Mouse (Mus musculus) cortical plate, adult 2 months (tissue): ENCODE measurements at regions not wholly inside any gene's neighbourhood (a gene's known extent, or its start where the extent isn't known, plus 50 kb on each side); places are given as distances from the start of the nearest gene placed in this dataset.

ENCODE experiments used
- H3K27ac ChIP-seq: fragments of 200-500 bp; 2 replicates; pipeline ENCODE4 v1.5.1; 2012; ENCODE audit warnings: low read length, control low read depth, inconsistent platforms; ENCODE audit not compliant: insufficient read depth
- H3K4me1 ChIP-seq: fragments of 200-500 bp; 2 replicates; pipeline ENCODE4 v1.6.1; 2011; ENCODE audit warnings: low read length; ENCODE audit not compliant: control insufficient read depth, insufficient read depth
- H3K4me3 ChIP-seq: fragments of 200-500 bp; 2 replicates; pipeline ENCODE4 v1.5.1; 2011; ENCODE audit warnings: mild to moderate bottlenecking, low read length, control low read depth; ENCODE audit not compliant: insufficient read depth
- CTCF ChIP-seq: fragments of 200-500 bp; IDR thresholded peaks from 2 replicates; pipeline ENCODE4 v1.5.1; 2011; ENCODE audit warnings: mild to moderate bottlenecking, control low read depth, low read length; ENCODE audit not compliant: insufficient read depth; ENCODE audit errors: extremely low read depth
- POLR2A ChIP-seq: fragments of 200-500 bp; IDR thresholded peaks from 2 replicates; pipeline ENCODE4 v1.6.1; 2011; ENCODE audit warnings: mild to moderate bottlenecking, low read length, control low read depth; ENCODE audit not compliant: insufficient read depth; ENCODE audit errors: extremely low read depth

GRCm38 (mm10) chr13:72736992-72737391 lies 108.4 kb downstream of the Irx2 start:
- TF ChIP-seq POLR2A (no peak), CTCF (no peak)
- Histone ChIP-seq H3K27ac (no peak overlapping the region), H3K4me1 (no peaks in the 10 kb centered on the region), H3K4me3 (no peak overlapping the region)

- Histone ChIP-seq H3K27ac (no peak overlapping the region), H3K4me1 (no peaks in the 10 kb centered on the region), H3K4me3 (no peak overlapping the region)
- TF ChIP-seq CTCF (peak; percentile 20; the same call in 1 of the 2 replicates), POLR2A (no peak)
Measured at GRCm38 (mm10) chr13:72747187-72747586, 118.6 kb downstream of the Irx2 start.

- Histone ChIP-seq H3K4me3 (no peak overlapping the region), H3K4me1 (no peaks in the 10 kb centered on the region), H3K27ac (no peak overlapping the region)
- TF ChIP-seq POLR2A: no peak
- no peak for TF ChIP-seq CTCF
Measured at GRCm38 (mm10) chr13:72755036-72755435, 126.4 kb downstream of the Irx2 start.

- Histone ChIP-seq H3K27ac (no peak overlapping the region), H3K4me3 (no peak overlapping the region), H3K4me1 (no peaks in the 10 kb centered on the region)
- TF ChIP-seq CTCF: no peak
- TF ChIP-seq POLR2A: no peak
Measured at GRCm38 (mm10) chr13:72762481-72762880, 133.9 kb downstream of the Irx2 start.

GRCm38 (mm10) chr13:72763337-72763736 lies 134.7 kb downstream of the Irx2 start:
- Histone ChIP-seq H3K27ac (no peak overlapping the region), H3K4me3 (no peak overlapping the region), H3K4me1 (no peaks in the 10 kb centered on the region)
- TF ChIP-seq POLR2A (no peak), CTCF (no peak)

- Histone ChIP-seq H3K4me3 (no peak overlapping the region), H3K27ac (no peak overlapping the region), H3K4me1 (no peaks in the 10 kb centered on the region)
- TF ChIP-seq CTCF (no peak), POLR2A (no peak)
Measured at GRCm38 (mm10) chr13:72767306-72767705, 138.7 kb downstream of the Irx2 start.

GRCm38 (mm10) chr13:72769007-72769595 lies 140.5 kb downstream of the Irx2 start:
- H3K27ac ChIP-seq: no peak overlapping the region
- H3K4me1 ChIP-seq: no peaks in the 10 kb centered on the region
- TF ChIP-seq POLR2A (no peak), CTCF (peak; percentile 58)
- no peak overlapping the region for H3K4me3 ChIP-seq

- Histone ChIP-seq H3K4me3 (no peak overlapping the region), H3K4me1 (no peaks in the 10 kb centered on the region), H3K27ac (no peak overlapping the region)
- no peak for TF ChIP-seq POLR2A
- TF ChIP-seq CTCF: no peak
Measured at GRCm38 (mm10) chr13:72783026-72783726, 154.6 kb downstream of the Irx2 start.

- no peak overlapping the region for H3K4me3 ChIP-seq
- TF ChIP-seq CTCF (no peak), POLR2A (no peak)
- no peak overlapping the region for H3K27ac ChIP-seq
- H3K4me1 ChIP-seq: no peaks in the 10 kb centered on the region
Measured at GRCm38 (mm10) chr13:72783727-72784070, 155.1 kb downstream of the Irx2 start.

GRCm38 (mm10) chr13:72792695-72793094 lies 164.1 kb downstream of the Irx2 start:
- Histone ChIP-seq H3K27ac (no peak overlapping the region), H3K4me3 (no peak overlapping the region), H3K4me1 (no peaks in the 10 kb centered on the region)
- TF ChIP-seq POLR2A (no peak), CTCF (no peak)

- Histone ChIP-seq H3K27ac (no peak overlapping the region), H3K4me3 (no peak overlapping the region), H3K4me1 (no peaks in the 10 kb centered on the region)
- TF ChIP-seq CTCF (no peak), POLR2A (no peak)
Measured at GRCm38 (mm10) chr13:72800021-72800420, 171.4 kb downstream of the Irx2 start.

- H3K4me1 ChIP-seq: no peaks in the 10 kb centered on the region
- no peak for TF ChIP-seq POLR2A
- no peak for TF ChIP-seq CTCF
- H3K27ac ChIP-seq: no peak overlapping the region
- no peak overlapping the region for H3K4me3 ChIP-seq
Measured at GRCm38 (mm10) chr13:72800546-72800945, 171.9 kb downstream of the Irx2 start.
